9 mouse cellular contexts compared by ENCODE assay signal in genomic region chr19:3980309-3980708, GRCm38 (mm10). TPM values are rescaled to one million over a fixed set of nuclear protein-coding genes. Genes with fewer than 3 reads are reported as not detected.
A peak's percentile ranks its signal among the peaks of the same experiment; 100 is the strongest.
DNase-seq lines count a peak whose midpoint lies in the region; ATAC-seq and TF ChIP-seq lines count a peak whose summit lies in the region.
"Had no signal": no experiment of that assay in that cellular context is flagged by ENCODE, and none has a peak within 500 bp of the region (broad histone marks: within the 10 kb centered on the region; RNA-seq: fewer than 3 reads in every experiment).

No protein-coding gene starts in this region.

- peaks cover 5% of the 10 kb centered on the region for H3K4me1 ChIP-seq in G1E (ENCODE audit: insufficient read depth, low read depth, low read length)
- H3K4me1 ChIP-seq in forebrain, embryonic 13.5 days = 0 out of 2 replicates have a peak, but pooled peaks cover 4% of the 10 kb centered on the region
- H3K4me1 ChIP-seq in hindbrain, embryonic 12.5 days = peaks cover 24% of the 10 kb centered on the region
- no peaks in the 10 kb centered on the region for H3K4me1 ChIP-seq in lung, embryonic 14.5 days (ENCODE audit: insufficient read depth)

- TF ChIP-seq CTCF in G1E (IDR thresholded peaks at IDR 0.05; ENCODE audit: low read depth, low read length) = peak; percentile 78
- TF ChIP-seq CTCF in lung, embryonic 14.5 days (IDR thresholded peaks at IDR 0.05; ENCODE audit: low read depth) = peak; percentile 93

- no peak overlapping the region for H3K4me2 ChIP-seq in forebrain, embryonic 13.5 days
- no peak overlapping the region for H3K4me2 ChIP-seq in hindbrain, embryonic 12.5 days (replicated peaks)
- no peak overlapping the region for H3K4me2 ChIP-seq in lung, embryonic 14.5 days

- ATAC-seq in G1E (ENCODE audit: extremely low read depth, insufficient number of reproducible peaks, low FRiP score, poor library complexity, severe bottlenecking) = peak; percentile 45; the same call in 1 of the 2 replicates
- ATAC-seq in forebrain, embryonic 13.5 days = peak; percentile 65
- ATAC-seq in hindbrain, embryonic 12.5 days (ENCODE audit: low FRiP score) = peak; percentile 52
- peak; percentile 82 for ATAC-seq in lung, embryonic 14.5 days (ENCODE audit: insufficient read depth)

- no peak overlapping the region for H3K9ac ChIP-seq in forebrain, embryonic 13.5 days
- no peak overlapping the region for H3K9ac ChIP-seq in hindbrain, embryonic 12.5 days
- no peak overlapping the region for H3K9ac ChIP-seq in lung, embryonic 14.5 days

- H3K27me3 ChIP-seq in G1E (ENCODE audit: insufficient read depth, low read length) = peaks cover 39% of the 10 kb centered on the region
- no peaks in the 10 kb centered on the region for H3K27me3 ChIP-seq in forebrain, embryonic 13.5 days
- no peaks in the 10 kb centered on the region for H3K27me3 ChIP-seq in hindbrain, embryonic 12.5 days
- H3K27me3 ChIP-seq in lung, embryonic 14.5 days (ENCODE audit: insufficient read depth, low read length) = no peaks in the 10 kb centered on the region

- no peaks in the 10 kb centered on the region for H3K9me3 ChIP-seq in G1E (replicated peaks)
- H3K9me3 ChIP-seq in forebrain, embryonic 13.5 days (replicated peaks) = no peaks in the 10 kb centered on the region
- H3K9me3 ChIP-seq in hindbrain, embryonic 12.5 days (replicated peaks) = no peaks in the 10 kb centered on the region
- H3K9me3 ChIP-seq in lung, embryonic 14.5 days (ENCODE audit: low read depth, low read length) = no peaks in the 10 kb centered on the region

- H3K36me3 ChIP-seq in G1E (replicated peaks) = no peaks in the 10 kb centered on the region
- H3K36me3 ChIP-seq in forebrain, embryonic 13.5 days (ENCODE audit: poor library complexity, severe bottlenecking) = no peaks in the 10 kb centered on the region
- H3K36me3 ChIP-seq in hindbrain, embryonic 12.5 days = no peaks in the 10 kb centered on the region
- H3K36me3 ChIP-seq in lung, embryonic 14.5 days (ENCODE audit: insufficient read depth) = no peaks in the 10 kb centered on the region

- DNase-seq in G1E (ENCODE audit: low spot score) = peak; percentile 71
- DNase-seq in c-Kit-positive CD71-positive TER-119-negative erythroid progenitor cells, embryonic 14.5 days (ENCODE audit: low read depth) = peak; percentile 81
- DNase-seq in layer of hippocampus, adult 9-10 months (ENCODE audit: low spot score) = peak; percentile 85
- peak; percentile 95 for DNase-seq in lung, embryonic 14.5 days
- DNase-seq in ovary, adult 18-20 months (ENCODE audit: low spot score) = peak; percentile 47
- DNase-seq in testis, postnatal 14 days (ENCODE audit: low spot score) = peak; percentile 68

- no peak overlapping the region; the same call in 1 of the 2 replicates for H3K4me3 ChIP-seq in G1E (ENCODE audit: low read depth, low read length)
- H3K4me3 ChIP-seq in forebrain, embryonic 13.5 days = no peak overlapping the region
- H3K4me3 ChIP-seq in hindbrain, embryonic 12.5 days = no peak overlapping the region
- no peak overlapping the region for H3K4me3 ChIP-seq in lung, embryonic 14.5 days (ENCODE audit: low read depth, low read length)

- H3K27ac ChIP-seq in forebrain, embryonic 13.5 days = no peak overlapping the region
- no peak overlapping the region for H3K27ac ChIP-seq in hindbrain, embryonic 12.5 days
- H3K27ac ChIP-seq in lung, embryonic 14.5 days (ENCODE audit: low read depth) = no peak overlapping the region
- H3K27ac ChIP-seq: macrophage had no signal

- 14% methylated on average over 4 of the region's 4 CpGs for WGBS in forebrain, embryonic 13.5 days
- WGBS in hindbrain, embryonic 12.5 days = 16% methylated on average over 4 of the region's 4 CpGs
- 7% methylated on average over 4 of the region's 4 CpGs for WGBS in lung, embryonic 14.5 days

RNA-seq across cellular contexts. Expression of gene Acy3, which starts 6.1 kb away (rescaled TPM):
- total RNA-seq in G1E (2014; fragmentation: Nextera tagmentation) = 7.4 and 10.2 TPM in 2 replicates
- 0.55 and 0.70 TPM in 2 replicates for total RNA-seq in G1E (2017)
- polyA plus RNA-seq in G1E (2012) = 3.8 TPM in 2 replicates
- 0.68 and 1.4 TPM in 2 replicates for polyA plus RNA-seq in forebrain, embryonic 13.5 days (2015; fragmentation: Nextera tagmentation; extraction: Ambion mirVana)
- polyA plus RNA-seq in hindbrain, embryonic 12.5 days (2016; fragmentation: Nextera tagmentation; extraction: Ambion mirVana) = 2.4 and 2.6 TPM in 2 replicates
- 7.2 and 8.0 TPM in 2 replicates for polyA plus RNA-seq in lung, embryonic 14.5 days (2014; fragmentation: Nextera tagmentation; extraction: Ambion mirVana)

RNA-seq across cellular contexts. Expression of gene Aldh3b2, which starts 8.2 kb away (rescaled TPM):
- not detected in 2 replicates for total RNA-seq in G1E (2014; fragmentation: Nextera tagmentation)
- 0.06 and 0.11 TPM in 2 replicates for total RNA-seq in G1E (2017)
- polyA plus RNA-seq in G1E (2012) = not detected in 2 replicates
- 0.15 TPM in 1 of 2 replicates, not detected in the other for polyA plus RNA-seq in forebrain, embryonic 13.5 days (2015; fragmentation: Nextera tagmentation; extraction: Ambion mirVana)
- 0.96 and 1.2 TPM in 2 replicates for polyA plus RNA-seq in hindbrain, embryonic 12.5 days (2016; fragmentation: Nextera tagmentation; extraction: Ambion mirVana)
- 0.62 and 1.0 TPM in 2 replicates for polyA plus RNA-seq in lung, embryonic 14.5 days (2014; fragmentation: Nextera tagmentation; extraction: Ambion mirVana)
- polyA plus RNA-seq: macrophage had no signal

RNA-seq across cellular contexts. Expression of gene Tbx10, which starts 12.2 kb away (rescaled TPM):
- total RNA-seq in G1E (2014; fragmentation: Nextera tagmentation) (not detected in 2 replicates), G1E (2017) (0.06 TPM in 1 of 2 replicates, not detected in the other)
- polyA plus RNA-seq in G1E (2012) = not detected in 2 replicates
- not detected in 2 replicates for polyA plus RNA-seq in forebrain, embryonic 13.5 days (2015; fragmentation: Nextera tagmentation; extraction: Ambion mirVana)
- polyA plus RNA-seq in hindbrain, embryonic 12.5 days (2016; fragmentation: Nextera tagmentation; extraction: Ambion mirVana) = 0.35 and 0.47 TPM in 2 replicates
- not detected in 2 replicates for polyA plus RNA-seq in lung, embryonic 14.5 days (2014; fragmentation: Nextera tagmentation; extraction: Ambion mirVana)
- polyA plus RNA-seq: macrophage had no signal

RNA-seq across cellular contexts. Expression of gene Nudt8, which starts 20.1 kb away (rescaled TPM):
- total RNA-seq in G1E (2014; fragmentation: Nextera tagmentation) (11.0 and 13.1 TPM in 2 replicates), G1E (2017) (11.7 and 19.5 TPM in 2 replicates)
- polyA plus RNA-seq in G1E (2012) = 22.4 and 24.1 TPM in 2 replicates
- polyA plus RNA-seq in forebrain, embryonic 13.5 days (2015; fragmentation: Nextera tagmentation; extraction: Ambion mirVana) = 25.8 and 28.2 TPM in 2 replicates
- polyA plus RNA-seq in hindbrain, embryonic 12.5 days (2016; fragmentation: Nextera tagmentation; extraction: Ambion mirVana) = 18.7 and 18.9 TPM in 2 replicates
- polyA plus RNA-seq in lung, embryonic 14.5 days (2014; fragmentation: Nextera tagmentation; extraction: Ambion mirVana) = 24.4 and 25.3 TPM in 2 replicates

RNA-seq across cellular contexts. Expression of gene Gm49405, which starts 20.1 kb away (rescaled TPM):
- total RNA-seq in G1E (2014; fragmentation: Nextera tagmentation) = 1.9 and 3.2 TPM in 2 replicates
- 1.2 and 1.7 TPM in 2 replicates for total RNA-seq in G1E (2017)
- polyA plus RNA-seq in G1E (2012) = 3.7 and 4.7 TPM in 2 replicates
- 5.4 and 5.7 TPM in 2 replicates for polyA plus RNA-seq in forebrain, embryonic 13.5 days (2015; fragmentation: Nextera tagmentation; extraction: Ambion mirVana)
- 3.2 and 4.2 TPM in 2 replicates for polyA plus RNA-seq in hindbrain, embryonic 12.5 days (2016; fragmentation: Nextera tagmentation; extraction: Ambion mirVana)
- polyA plus RNA-seq in lung, embryonic 14.5 days (2014; fragmentation: Nextera tagmentation; extraction: Ambion mirVana) = 1.8 and 2.3 TPM in 2 replicates
